In genomic region chr2:115979683-115980476, GRCm38 (mm10) we compare ENCODE assay signal across 11 mouse cellular contexts.
DNase-seq lines count a peak whose midpoint lies in the region; ATAC-seq lines count a peak whose summit lies in the region.
"Had no signal": no experiment of that assay in that cellular context is flagged by ENCODE, and none has a peak within 500 bp of the region (broad histone marks: within the 10 kb centered on the region; RNA-seq: fewer than 3 reads in every experiment).

No protein-coding gene starts in this region.

- no peaks in the 10 kb centered on the region for H3K27me3 ChIP-seq in neural tube, embryonic 11.5 days (ENCODE audit: control insufficient read depth, insufficient read depth, low read length)
- H3K27me3 ChIP-seq in forebrain, embryonic 14.5 days (replicated peaks; ENCODE audit: control insufficient read depth, insufficient read depth, low read length) = no peaks in the 10 kb centered on the region

- H3K9me3 ChIP-seq in neural tube, embryonic 11.5 days (ENCODE audit: control insufficient read depth, low read length) = no peaks in the 10 kb centered on the region
- no peaks in the 10 kb centered on the region for H3K9me3 ChIP-seq in forebrain, embryonic 14.5 days (replicated peaks; ENCODE audit: control insufficient read depth, low read length)

- H3K4me1 ChIP-seq in neural tube, embryonic 11.5 days (ENCODE audit: control insufficient read depth, insufficient read depth, low read length) = 0 out of 2 replicates have a peak, but pooled peaks cover 3% of the 10 kb centered on the region
- peaks cover 23% of the 10 kb centered on the region; the same call in 1 of the 2 replicates for H3K4me1 ChIP-seq in forebrain, embryonic 14.5 days (ENCODE audit: control insufficient read depth, insufficient read depth, low read length)

- H3K36me3 ChIP-seq in neural tube, embryonic 11.5 days (ENCODE audit: control insufficient read depth, insufficient read depth, low read length) = no peaks in the 10 kb centered on the region
- H3K36me3 ChIP-seq in forebrain, embryonic 14.5 days (ENCODE audit: control insufficient read depth, insufficient read depth, low read length) = peaks cover 27% of the 10 kb centered on the region; the same call in 1 of the 2 replicates

- DNase-seq in neural tube, embryonic 11.5 days (ENCODE audit: low spot score) = peak; percentile 48
- DNase-seq in neural tube, embryonic 10.5 days (ENCODE audit: extremely low spot score, low spot score) = no peak
- peak; percentile 70 for DNase-seq in forebrain, embryonic 14.5 days (ENCODE audit: low spot score)
- peak; percentile 27 for DNase-seq in kidney, postnatal 14 days
- no peak for DNase-seq in lung, postnatal 4 days
- DNase-seq in urinary bladder, postnatal 36 days (ENCODE audit: low spot score in 2 of 2) = no peak
- DNase-seq: layer of hippocampus, adult 9-11 months; lung, embryonic 14.5 days had no signal

- WGBS in neural tube, embryonic 11.5 days = 59% methylated on average over 14 of the region's 14 CpGs
- WGBS in forebrain, embryonic 14.5 days = 23% methylated on average over 14 of the region's 14 CpGs

- H3K4me2 ChIP-seq in neural tube, embryonic 11.5 days (ENCODE audit: low read depth) = no peak overlapping the region
- H3K4me2 ChIP-seq in forebrain, embryonic 14.5 days (ENCODE audit: low read length) = no peak overlapping the region
- H3K4me2 ChIP-seq: heart, embryonic 11.5 days; lung, embryonic 14.5 days had no signal

- no peak overlapping the region for H3K9ac ChIP-seq in neural tube, embryonic 11.5 days (ENCODE audit: low read length)
- no peak overlapping the region for H3K9ac ChIP-seq in forebrain, embryonic 14.5 days (ENCODE audit: low read length)
- H3K9ac ChIP-seq: lung, embryonic 14.5 days had no signal

- no peak overlapping the region; the same call in 1 of the 2 replicates for H3K27ac ChIP-seq in neural tube, embryonic 11.5 days (ENCODE audit: low read depth, low read length)
- peak overlapping the region; percentile 71 for H3K27ac ChIP-seq in forebrain, embryonic 14.5 days (ENCODE audit: low read depth, low read length)

- ATAC-seq in neural tube, embryonic 11.5 days (ENCODE audit: insufficient read depth, low FRiP score, low TSS enrichment) = peak; percentile 86
- peak; percentile 77 for ATAC-seq in forebrain, embryonic 14.5 days
- no peak for ATAC-seq in megakaryocyte, adult 5-6 weeks (ENCODE audit: poor library complexity, severe bottlenecking)
- no peak for ATAC-seq in CD4-positive, CD25-positive, alpha-beta regulatory T cell, adult 4 months

- H3K4me3 ChIP-seq in neural tube, embryonic 11.5 days (ENCODE audit: low read depth, low read length) = no peak overlapping the region
- H3K4me3 ChIP-seq in forebrain, embryonic 14.5 days (ENCODE audit: low read depth, low read length) = no peak overlapping the region

Comparison
In these comparisons a context has a peak if more than half of its experiments do, and no peak if none do; other contexts are left out.
1. DNase-seq: peak in neural tube, embryonic 11.5 days (single experiment), forebrain, embryonic 14.5 days (single experiment) and kidney, postnatal 14 days (single experiment); none in neural tube, embryonic 10.5 days (single experiment), lung, postnatal 4 days (0 of 2) and urinary bladder, postnatal 36 days (0 of 2).
2. ATAC-seq: peak in neural tube, embryonic 11.5 days (single experiment) and forebrain, embryonic 14.5 days (single experiment); none in megakaryocyte, adult 5-6 weeks (single experiment) and CD4-positive, CD25-positive, alpha-beta regulatory T cell, adult 4 months (single experiment).